Mouse (Mus musculus) ovary, postnatal 10 days (tissue): ENCODE results near the gene Zfp536.

Experiments
- DNase-seq: peaks from one replicate; pipeline ENCODE4 v3.0.0; 2022; ENCODE audit warnings: low spot score

Zfp536 gene

GRCm38 (mm10) chr7:37689561-37690305 is 83.7 kb downstream of the Zfp536 start:
- no peak for DNase-seq

- DNase-seq: no peak
Observed at GRCm38 (mm10) chr7:37689107-37689511, 84.3 kb downstream of the Zfp536 start.

- no peak for DNase-seq
Observed at GRCm38 (mm10) chr7:37686366-37686765, 87.1 kb downstream of the Zfp536 start.

GRCm38 (mm10) chr7:37685247-37685646 is 88.2 kb downstream of the Zfp536 start:
- no peak for DNase-seq

GRCm38 (mm10) chr7:37681335-37681734 is 92.1 kb downstream of the Zfp536 start:
- no peak for DNase-seq

- no peak for DNase-seq
Observed at GRCm38 (mm10) chr7:37663676-37664365, 109.6 kb downstream of the Zfp536 start.

- no peak for DNase-seq
Observed at GRCm38 (mm10) chr7:37648671-37649070, 124.8 kb downstream of the Zfp536 start.

- DNase-seq: no peak
Observed at GRCm38 (mm10) chr7:37647917-37648615, 125.4 kb downstream of the Zfp536 start.

GRCm38 (mm10) chr7:37639740-37640397 is 133.6 kb downstream of the Zfp536 start:
- DNase-seq: no peak

GRCm38 (mm10) chr7:37634812-37635211 is 138.6 kb downstream of the Zfp536 start:
- DNase-seq: no peak

GRCm38 (mm10) chr7:37630410-37630809 is 143.0 kb downstream of the Zfp536 start:
- DNase-seq: no peak

GRCm38 (mm10) chr7:37627897-37628510 is 145.4 kb downstream of the Zfp536 start:
- no peak for DNase-seq

- DNase-seq: no peak
Observed at GRCm38 (mm10) chr7:37625758-37626157, 147.7 kb downstream of the Zfp536 start.

GRCm38 (mm10) chr7:37624759-37625340 is 148.6 kb downstream of the Zfp536 start:
- no peak for DNase-seq

- peak; percentile 4 for DNase-seq
Observed at GRCm38 (mm10) chr7:37623903-37624758, 149.3 kb downstream of the Zfp536 start.

- DNase-seq: no peak
Observed at GRCm38 (mm10) chr7:37619254-37619653, 154.2 kb downstream of the Zfp536 start.

- DNase-seq: no peak
Observed at GRCm38 (mm10) chr7:37617880-37618279, 155.6 kb downstream of the Zfp536 start.

GRCm38 (mm10) chr7:37615932-37616331 is 157.5 kb downstream of the Zfp536 start:
- DNase-seq: no peak

- no peak for DNase-seq
Observed at GRCm38 (mm10) chr7:37614381-37614780, 159.1 kb downstream of the Zfp536 start.

GRCm38 (mm10) chr7:37608556-37608955 is 164.9 kb downstream of the Zfp536 start:
- no peak for DNase-seq

GRCm38 (mm10) chr7:37607906-37608305 is 165.5 kb downstream of the Zfp536 start:
- no peak for DNase-seq
